Mouse (Mus musculus) c-Kit-positive CD71-positive TER-119-positive erythroid progenitor cells, embryonic 14.5 days (primary cell): ENCODE results near the gene Cmya5.
"Not testable (repeated sequence)": the region's sequence is repeated elsewhere in the genome, so short reads cannot be mapped to it uniquely, and the experiment has no call there.

Source experiments
- DNase-seq: peaks from one replicate; pipeline ENCODE4 v3.0.0-alpha.2; 2013; ENCODE audit warnings: low spot score

Cmya5 gene

GRCm38 (mm10) chr13:93144336-93145167 lies at the start of gene Cmya5:
Gene Cmya5 (minus strand): TSS chr13:93144724.
- no peak for DNase-seq

GRCm38 (mm10) chr13:93192646-93193026 lies 48.1 kb upstream of the Cmya5 start:
- no peak for DNase-seq

- DNase-seq, result peak; percentile 94
Measured at GRCm38 (mm10) chr13:93191831-93192645, 47.5 kb upstream of the Cmya5 start, which contains the start of gene Tent2. Gene Tent2 (minus strand): TSS chr13:93192385.

- no peak for DNase-seq
Measured at GRCm38 (mm10) chr13:93189416-93189815, 44.9 kb upstream of the Cmya5 start.

GRCm38 (mm10) chr13:93188738-93189137 lies 44.2 kb upstream of the Cmya5 start:
- no peak for DNase-seq

GRCm38 (mm10) chr13:93187792-93188191 lies 43.3 kb upstream of the Cmya5 start:
- DNase-seq, result not testable (repeated sequence)

GRCm38 (mm10) chr13:93180351-93180750 lies 35.8 kb upstream of the Cmya5 start:
- no peak for DNase-seq

GRCm38 (mm10) chr13:93179522-93179921 lies 35.0 kb upstream of the Cmya5 start:
- DNase-seq, result no peak

- no peak for DNase-seq
Measured at GRCm38 (mm10) chr13:93177571-93177970, 33.0 kb upstream of the Cmya5 start.

- no peak for DNase-seq
Measured at GRCm38 (mm10) chr13:93163303-93163702, 18.8 kb upstream of the Cmya5 start.

- no peak for DNase-seq
Measured at GRCm38 (mm10) chr13:93162456-93162855, 17.9 kb upstream of the Cmya5 start.

- DNase-seq, result no peak
Measured at GRCm38 (mm10) chr13:93158261-93158660, 13.7 kb upstream of the Cmya5 start.

GRCm38 (mm10) chr13:93153280-93153679 lies 8.8 kb upstream of the Cmya5 start:
- DNase-seq, result no peak

- no peak for DNase-seq
Measured at GRCm38 (mm10) chr13:93143819-93144283, 673 bp downstream of the Cmya5 start.

GRCm38 (mm10) chr13:93141184-93141583 lies 3.3 kb downstream of the Cmya5 start:
- no peak for DNase-seq

- DNase-seq, result no peak
Measured at GRCm38 (mm10) chr13:93138059-93138458, 6.5 kb downstream of the Cmya5 start.

GRCm38 (mm10) chr13:93137098-93137497 lies 7.4 kb downstream of the Cmya5 start:
- no peak for DNase-seq

GRCm38 (mm10) chr13:93136251-93136650 lies 8.3 kb downstream of the Cmya5 start:
- no peak for DNase-seq

- DNase-seq, result no peak
Measured at GRCm38 (mm10) chr13:93135501-93135900, 9.0 kb downstream of the Cmya5 start.

- no peak for DNase-seq
Measured at GRCm38 (mm10) chr13:93130674-93131073, 13.8 kb downstream of the Cmya5 start.

- no peak for DNase-seq
Measured at GRCm38 (mm10) chr13:93128961-93129360, 15.6 kb downstream of the Cmya5 start.

GRCm38 (mm10) chr13:93128111-93128860 lies 16.2 kb downstream of the Cmya5 start:
- DNase-seq, result no peak
